Mouse (Mus musculus): ENCODE results near the gene Timp3. TPM values are rescaled to one million over a fixed set of nuclear protein-coding genes. Genes with fewer than 3 reads are reported as not detected.

Timp3 gene
- 455 TPM for polyA plus RNA-seq (2014; fragmentation: Illumina TruSeq; extraction: RNeasy Lipid Tissue Mini Kit (QIAGEN cat#74804))

GRCm38 (mm10) chr10:86300293-86301116 lies at the start of gene Timp3:
Gene Timp3 (plus strand): TSS chr10:86300372.

Other genes starting within 250 kb of the Timp3 start
- 0.14 TPM for gene Syn3, start 198.5 kb downstream of the Timp3 start, polyA plus RNA-seq (2014; fragmentation: Illumina TruSeq; extraction: RNeasy Lipid Tissue Mini Kit (QIAGEN cat#74804))